Mouse (Mus musculus) heart, embryonic 16.5 days (tissue): ENCODE measurements around the gene Gm15319. TPM values are rescaled to one million over a fixed set of nuclear protein-coding genes. Genes with fewer than 3 reads are reported as not detected.
"Not testable (repeated sequence)": the region's sequence is repeated elsewhere in the genome, so short reads cannot be mapped to it uniquely, and the experiment has no call there.

ENCODE experiments used
- ATAC-seq: fragments of 200-750 bp; cut with Nextera tagmentation; replicated peaks from 2 replicates; pipeline ENCODE4 v1.8.0; 2017; ENCODE audit warnings: moderate number of reproducible peaks; ENCODE audit not compliant: insufficient read depth, low FRiP score; ENCODE audit errors: extremely low read depth
- H3K27ac ChIP-seq: fragments of 300-500 bp; sonication (generic); 2 replicates; pipeline ENCODE4 v1.5.1; 2014; ENCODE audit warnings: mild to moderate bottlenecking, low read length, control low read depth, moderate library complexity
- H3K27me3 ChIP-seq: fragments of 300-500 bp; sonication (generic); 2 replicates; pipeline ENCODE4 v1.6.1; 2014; ENCODE audit warnings: low read length, mixed read lengths; ENCODE audit not compliant: control insufficient read depth, insufficient read depth
- H3K36me3 ChIP-seq: fragments of 300-500 bp; sonication (generic); 2 replicates; pipeline ENCODE4 v1.6.1; 2014; ENCODE audit not compliant: control insufficient read depth, insufficient read depth
- H3K4me1 ChIP-seq: fragments of 300-500 bp; sonication (generic); 2 replicates; pipeline ENCODE4 v1.6.1; 2014; ENCODE audit warnings: low read length, mixed read lengths; ENCODE audit not compliant: control insufficient read depth, insufficient read depth
- H3K4me2 ChIP-seq: fragments of 300-500 bp; sonication (generic); 2 replicates; pipeline ENCODE4 v1.6.1; 2014; ENCODE audit warnings: low read depth, mild to moderate bottlenecking, control low read depth, low read length
- H3K4me3 ChIP-seq: fragments of 300-500 bp; sonication (generic); 2 replicates; pipeline ENCODE4 v1.5.1; 2014; ENCODE audit warnings: mild to moderate bottlenecking, control low read depth, low read length
- H3K9ac ChIP-seq: fragments of 300-500 bp; sonication (generic); 2 replicates; pipeline ENCODE4 v1.6.1; 2014; ENCODE audit warnings: low read length, control low read depth
- H3K9me3 ChIP-seq: fragments of 300-500 bp; sonication (generic); replicated peaks from 2 replicates; pipeline ENCODE4 v1.6.1; 2016; ENCODE audit warnings: low read length; ENCODE audit not compliant: control insufficient read depth
- WGBS: fragments of 180-500 bp; shearing (Covaris S2); extraction: QIAGEN DNeasy Blood & Tissue Kit; methylation state at CpG from one replicate; pipeline ENCODE4 v1.1.7; 2014; 5-methylcytosine and 5-hydroxymethylcytosine counted together
- polyA plus RNA-seq: library from polyadenylated mRNA; unstranded; fragments of >200 nt; fragmentation: Nextera tagmentation; extraction: Ambion mirVana; gene quantifications from 2 replicates; pipeline ENCODE4 v1.2.1, GENCODE M21; 2015

Gm15319 gene
- polyA plus RNA-seq, 1 experiment from 2014 or later = not detected

- WGBS = 90% methylated on average over 5 of the region's 6 CpGs
- ATAC-seq = not testable (repeated sequence)
Measured at GRCm38 (mm10) chr8:20302759-20303158, 60.3 kb downstream of the Gm15319 start.

GRCm38 (mm10) chr8:20300042-20300441 is 63.0 kb downstream of the Gm15319 start:
- not testable (repeated sequence) for H3K27me3 ChIP-seq, H3K4me1 ChIP-seq, ATAC-seq, H3K9ac ChIP-seq, H3K4me3 ChIP-seq, H3K36me3 ChIP-seq, H3K4me2 ChIP-seq, H3K9me3 ChIP-seq, H3K27ac ChIP-seq
- WGBS = 62% methylated on average over 4 of the region's 4 CpGs

More at GRCm38 (mm10) chr8:20302759-20303158, 60.3 kb downstream of the Gm15319 start:
- not testable (repeated sequence) for H3K36me3 ChIP-seq, H3K9ac ChIP-seq, H3K9me3 ChIP-seq, H3K4me3 ChIP-seq, H3K4me1 ChIP-seq, H3K27ac ChIP-seq, H3K27me3 ChIP-seq, H3K4me2 ChIP-seq

- not testable (repeated sequence) for ATAC-seq, H3K27ac ChIP-seq, H3K27me3 ChIP-seq, H3K4me3 ChIP-seq, H3K4me2 ChIP-seq, H3K4me1 ChIP-seq, H3K9me3 ChIP-seq, H3K36me3 ChIP-seq, H3K9ac ChIP-seq
- WGBS = 74% methylated on average over 12 of the region's 13 CpGs
Measured at GRCm38 (mm10) chr8:20297939-20298505, 65.0 kb downstream of the Gm15319 start.

- peak; percentile 98 for ATAC-seq
- Histone ChIP-seq H3K9ac (peak overlapping the region; percentile 91), H3K4me2 (peak overlapping the region; percentile 74), H3K27ac (peak overlapping the region; percentile 67), H3K4me3 (peak overlapping the region; percentile 69)
- H3K36me3 ChIP-seq, H3K4me1 ChIP-seq, H3K27me3 ChIP-seq, H3K9me3 ChIP-seq: not testable (repeated sequence)
- 8% methylated on average over 62 of the region's 73 CpGs for WGBS
Measured at GRCm38 (mm10) chr8:20296803-20297702, 66.0 kb downstream of the Gm15319 start.

- not testable (repeated sequence) for H3K36me3 ChIP-seq, H3K4me2 ChIP-seq, H3K9ac ChIP-seq, ATAC-seq, H3K27me3 ChIP-seq, H3K27ac ChIP-seq, H3K4me3 ChIP-seq, H3K9me3 ChIP-seq, H3K4me1 ChIP-seq
- WGBS = 75% methylated on average over 2 of the region's 4 CpGs
Measured at GRCm38 (mm10) chr8:20295881-20296280, 67.1 kb downstream of the Gm15319 start.

GRCm38 (mm10) chr8:20294826-20295225 is 68.2 kb downstream of the Gm15319 start:
- H3K36me3 ChIP-seq, ATAC-seq, H3K4me2 ChIP-seq, H3K9ac ChIP-seq, H3K27me3 ChIP-seq, H3K4me3 ChIP-seq, H3K4me1 ChIP-seq, H3K27ac ChIP-seq, H3K9me3 ChIP-seq: not testable (repeated sequence)
- WGBS = 85% methylated on average over 3 of the region's 4 CpGs

- not testable (repeated sequence) for H3K9ac ChIP-seq, ATAC-seq, H3K27me3 ChIP-seq, H3K4me3 ChIP-seq, H3K36me3 ChIP-seq, H3K27ac ChIP-seq, H3K4me1 ChIP-seq, H3K9me3 ChIP-seq, H3K4me2 ChIP-seq
Measured at GRCm38 (mm10) chr8:20293966-20294365, 69.0 kb downstream of the Gm15319 start.

- H3K4me3 ChIP-seq, ATAC-seq, H3K27ac ChIP-seq, H3K9ac ChIP-seq, H3K4me2 ChIP-seq, H3K4me1 ChIP-seq, H3K9me3 ChIP-seq, H3K27me3 ChIP-seq, H3K36me3 ChIP-seq: not testable (repeated sequence)
- 83% methylated on average over 4 of the region's 8 CpGs for WGBS
Measured at GRCm38 (mm10) chr8:20290015-20290414, 73.0 kb downstream of the Gm15319 start.

- H3K9me3 ChIP-seq, ATAC-seq, H3K27ac ChIP-seq, H3K9ac ChIP-seq, H3K4me2 ChIP-seq, H3K4me1 ChIP-seq, H3K27me3 ChIP-seq, H3K4me3 ChIP-seq, H3K36me3 ChIP-seq: not testable (repeated sequence)
- WGBS = 97% methylated on average over 1 of the region's 3 CpGs
Measured at GRCm38 (mm10) chr8:20288878-20289277, 74.1 kb downstream of the Gm15319 start.
